Mouse (Mus musculus) urinary bladder, postnatal 36 days (tissue): Measurements from ENCODE around the gene Depdc7.

Experiments used
- DNase-seq, 2 experiments: peaks; one replicate each; pipeline ENCODE4 v3.0.0; 2022; ENCODE audit warnings: low spot score in 2 of 2, mixed read lengths in 1 of 2

Depdc7 gene

DNA sequence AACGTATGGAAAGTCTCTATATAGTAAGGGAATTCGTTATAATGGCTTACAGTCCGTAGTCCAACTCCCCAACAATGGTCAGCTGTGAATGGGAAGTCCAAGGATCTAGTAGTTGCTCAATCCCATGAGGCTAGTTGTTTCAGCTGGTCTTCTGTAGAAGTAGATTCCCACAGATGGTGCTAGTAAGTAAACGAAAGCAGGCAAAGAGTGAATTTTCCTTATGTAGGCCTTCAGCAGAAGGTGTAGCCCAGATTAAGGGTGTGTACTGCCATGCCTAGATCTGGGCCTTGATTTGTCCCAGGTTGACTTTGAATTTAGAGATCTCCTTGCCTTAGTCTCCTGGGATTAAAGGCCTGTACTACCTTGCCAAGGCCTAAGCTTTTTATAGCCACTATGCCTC, 26.4 kb downstream of the Depdc7 start, which contains the start of gene Pin1rt1:
Gene Pin1rt1 (minus strand): TSS at position 101 of the 400 bp plus-strand sequence.
- DNase-seq: no peak

- no peak for DNase-seq
Measured at GRCm38 (mm10) chr2:104714254-104714691, 28.4 kb downstream of the Depdc7 start.

- DNase-seq: no peak
Measured at GRCm38 (mm10) chr2:104712486-104712809, 30.2 kb downstream of the Depdc7 start.

GRCm38 (mm10) chr2:104711585-104712485, 30.8 kb downstream of the Depdc7 start, which contains the start of gene Tcp11l1:
Gene Tcp11l1, minus strand, starts transcription at chr2:104712169.
- peak; percentile 66 to 78 for DNase-seq

GRCm38 (mm10) chr2:104710670-104711370, 31.9 kb downstream of the Depdc7 start:
- no peak for DNase-seq

DNA sequence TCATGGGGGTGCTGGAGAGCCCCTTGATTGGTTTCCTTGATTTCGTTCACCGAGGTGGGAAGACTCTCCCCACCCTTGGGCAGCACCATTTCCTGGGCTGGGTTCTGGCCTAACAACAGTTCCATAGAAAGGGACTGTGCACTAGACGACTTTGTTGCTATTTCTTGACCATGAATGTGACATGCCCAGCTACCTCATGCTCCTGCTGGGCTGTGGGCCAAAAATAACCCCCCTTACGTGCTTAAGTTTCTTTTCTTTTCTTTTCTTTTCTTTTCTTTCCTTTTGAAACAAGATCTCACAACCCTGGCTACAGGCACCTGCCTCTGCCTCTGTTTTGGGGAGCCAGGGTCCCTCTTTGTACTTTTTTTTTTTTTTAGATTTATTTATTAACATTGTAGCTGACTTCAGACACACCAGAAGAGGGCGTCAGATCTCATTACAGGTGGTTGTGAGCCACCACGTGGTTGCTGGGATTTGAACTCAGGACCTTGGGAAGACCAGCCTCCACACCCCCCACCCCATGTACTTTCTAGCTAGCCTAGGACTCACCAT, 32.8 kb downstream of the Depdc7 start:
- no peak for DNase-seq

DNA sequence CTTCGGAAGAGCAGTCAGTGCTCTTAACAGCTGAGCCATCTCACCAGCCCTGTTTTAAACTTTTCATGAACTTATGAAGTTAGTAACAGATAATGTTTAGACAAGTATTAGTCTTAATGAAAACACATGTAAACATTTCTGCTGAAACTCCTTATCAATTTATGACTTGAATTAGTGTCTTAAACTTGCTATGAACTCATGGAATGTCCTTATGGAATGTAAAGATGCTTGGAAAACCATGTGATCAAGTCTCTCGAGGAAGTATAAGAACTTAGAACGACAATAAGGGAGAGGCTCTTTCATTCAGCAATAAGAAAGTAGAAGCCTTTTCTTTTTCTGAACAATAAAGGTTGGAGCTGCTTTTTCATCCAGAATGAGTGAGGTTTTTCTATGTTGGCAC, 38.3 kb downstream of the Depdc7 start:
- DNase-seq: no peak

GRCm38 (mm10) chr2:104703158-104703557, 39.5 kb downstream of the Depdc7 start:
- no peak for DNase-seq

GRCm38 (mm10) chr2:104699659-104700058, 43.0 kb downstream of the Depdc7 start:
- peak in 1 of 2 experiments; percentile 32 for DNase-seq

DNA sequence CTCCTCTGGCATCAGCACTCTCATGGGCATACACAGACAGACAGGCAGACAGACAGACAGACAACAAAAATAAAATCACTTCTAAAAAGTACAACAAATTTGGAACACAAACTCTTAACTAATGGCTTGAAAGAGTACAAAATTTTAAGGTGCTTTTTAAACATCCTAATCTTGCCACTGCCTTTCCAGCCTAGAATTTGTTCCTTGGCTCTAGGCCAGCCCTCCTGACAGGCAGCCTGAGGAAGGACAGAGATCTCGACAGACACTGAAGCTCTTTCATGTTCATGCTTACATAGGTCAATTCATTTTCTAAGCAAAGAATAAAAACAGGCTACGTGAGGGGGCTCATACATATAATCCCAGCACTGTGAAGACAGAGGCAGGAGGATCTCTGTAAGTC, 50.1 kb downstream of the Depdc7 start:
- DNase-seq: no peak

DNA sequence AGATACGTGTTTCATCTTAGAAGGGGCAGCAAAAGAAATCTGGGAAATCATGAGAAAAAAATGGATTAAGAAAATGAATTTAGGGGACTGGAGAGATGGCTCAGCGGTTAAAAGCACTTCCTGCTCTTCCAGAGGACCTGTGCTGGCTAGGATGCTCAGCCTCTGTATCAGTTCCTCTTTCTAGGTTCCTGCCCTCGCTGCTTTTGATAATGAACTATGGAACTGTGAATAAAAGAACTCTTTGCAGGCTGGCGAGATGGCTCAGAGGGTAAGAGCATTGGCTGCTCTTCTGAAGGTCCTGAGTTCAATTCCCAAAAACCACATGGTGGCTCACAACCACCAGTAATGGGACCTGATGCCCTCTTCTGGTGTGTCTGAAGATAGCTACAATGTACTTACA, 52.0 kb downstream of the Depdc7 start:
- no peak for DNase-seq

DNA sequence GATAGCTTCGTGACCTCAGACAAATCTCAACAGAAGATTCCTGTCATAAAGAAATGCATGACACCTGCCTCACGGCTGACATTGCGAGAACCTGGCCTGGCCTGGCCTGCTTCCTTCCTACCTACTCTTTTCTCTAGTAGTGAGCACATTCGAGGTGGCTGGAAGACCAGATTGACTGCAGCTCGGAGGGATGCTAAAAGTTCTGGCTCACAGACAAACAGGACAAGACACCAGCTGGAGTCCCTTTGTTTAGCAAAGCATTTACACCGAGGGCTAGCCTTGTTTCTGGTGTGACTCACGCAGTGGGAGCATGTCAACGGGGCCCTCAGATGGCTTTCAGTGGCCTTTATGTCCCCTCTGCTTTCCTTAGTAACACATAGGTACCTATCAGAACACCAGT, 54.0 kb downstream of the Depdc7 start:
- DNase-seq: no peak

GRCm38 (mm10) chr2:104688321-104688720, 54.4 kb downstream of the Depdc7 start:
- DNase-seq: no peak

GRCm38 (mm10) chr2:104687261-104687660, 55.4 kb downstream of the Depdc7 start:
- DNase-seq: no peak

DNA sequence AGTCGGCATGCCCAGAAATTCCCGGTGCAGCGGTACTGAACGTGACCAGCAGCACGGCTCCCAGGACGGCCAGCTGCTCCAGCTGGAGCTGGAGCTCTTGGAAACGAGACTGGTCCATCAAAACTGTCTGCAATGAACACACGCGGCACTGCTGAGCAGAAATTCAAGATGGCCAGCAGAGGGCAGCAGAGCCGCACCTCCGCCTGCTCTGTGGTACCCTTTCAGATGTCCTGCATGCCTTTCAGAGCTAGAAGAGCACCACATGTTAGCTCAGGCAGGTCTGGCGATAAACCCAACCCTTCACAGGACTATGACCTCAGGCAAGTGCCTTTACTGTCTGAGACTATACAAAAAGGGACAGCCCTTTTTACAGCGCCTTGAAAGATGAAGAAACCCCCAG, 57.3 kb downstream of the Depdc7 start:
- DNase-seq: peak; percentile 70 to 77

DNA sequence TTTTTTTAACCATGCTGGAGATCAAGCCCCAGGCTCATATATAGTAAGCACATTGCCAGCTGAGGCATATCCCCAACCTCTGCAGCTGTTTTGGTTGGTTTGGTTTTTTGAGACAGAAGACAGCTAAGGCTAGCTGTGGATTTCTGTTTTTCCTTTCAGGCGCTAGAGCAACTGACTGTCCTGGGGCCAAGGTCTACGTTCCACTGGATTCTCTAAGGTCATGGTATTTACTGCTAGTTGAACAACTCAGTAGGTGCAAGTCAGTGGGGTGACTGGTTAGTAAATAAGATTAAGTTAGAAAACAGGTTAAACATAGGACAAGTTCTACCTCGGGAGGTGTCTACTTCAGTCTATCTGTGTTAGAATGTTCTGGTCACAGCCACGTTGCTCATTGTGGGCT, 57.9 kb downstream of the Depdc7 start:
- DNase-seq: no peak

GRCm38 (mm10) chr2:104677326-104677725, 65.4 kb downstream of the Depdc7 start:
- no peak for DNase-seq
